Mouse (Mus musculus) lung, embryonic 14.5 days (tissue): ENCODE results near the gene Flnb. TPM values are rescaled to one million over a fixed set of nuclear protein-coding genes. Genes with fewer than 3 reads are reported as not detected.

Source experiments
- ATAC-seq: fragments of 200-750 bp; cut with Nextera tagmentation; 2 replicates; pipeline ENCODE4 v1.8.0; 2017; ENCODE audit warnings: mild to moderate bottlenecking, moderate TSS enrichment, moderate library complexity; ENCODE audit not compliant: insufficient read depth
- DNase-seq: peaks from one replicate; pipeline ENCODE4 v3.0.0-alpha.2; 2015
- H3K27ac ChIP-seq: fragments of 300-500 bp; sonication (generic); 2 replicates; pipeline ENCODE4 v1.5.1; 2014; ENCODE audit warnings: low read depth, mild to moderate bottlenecking, moderate library complexity
- H3K27me3 ChIP-seq: fragments of 300-500 bp; sonication (generic); 2 replicates; pipeline ENCODE4 v1.6.1; 2014; ENCODE audit warnings: low read length, control low read depth; ENCODE audit not compliant: insufficient read depth
- H3K36me3 ChIP-seq: fragments of 300-500 bp; sonication (generic); 2 replicates; pipeline ENCODE4 v1.6.1; 2014; ENCODE audit warnings: control low read depth; ENCODE audit not compliant: insufficient read depth
- H3K4me1 ChIP-seq: fragments of 300-500 bp; sonication (generic); 2 replicates; pipeline ENCODE4 v1.6.1; 2014; ENCODE audit warnings: antibody characterized with exemption, control low read depth; ENCODE audit not compliant: insufficient read depth
- H3K4me2 ChIP-seq: fragments of 300-500 bp; sonication (generic); 2 replicates; pipeline ENCODE4 v1.6.1; 2014; ENCODE audit warnings: mild to moderate bottlenecking
- H3K4me3 ChIP-seq: fragments of 300-500 bp; sonication (generic); 2 replicates; pipeline ENCODE4 v1.5.1; 2014; ENCODE audit warnings: low read depth, low read length
- H3K9ac ChIP-seq: fragments of 300-500 bp; sonication (generic); 2 replicates; pipeline ENCODE4 v1.6.1; 2014
- H3K9me3 ChIP-seq: fragments of 300-500 bp; sonication (generic); 2 replicates; pipeline ENCODE4 v1.6.1; 2016; ENCODE audit warnings: low read depth, low read length, control low read depth
- CTCF ChIP-seq: IDR thresholded peaks from 2 replicates; pipeline ENCODE4 v1.5.1; 2016; ENCODE audit warnings: antibody characterized with exemption, low read depth
- WGBS: fragments of 180-500 bp; shearing (Covaris S2); extraction: QIAGEN DNeasy Blood & Tissue Kit; methylation state at CpG from one replicate; pipeline ENCODE4 v1.1.7; 2014; 5-methylcytosine and 5-hydroxymethylcytosine counted together
- polyA plus RNA-seq: library from polyadenylated mRNA; unstranded; fragments of >200 nt; fragmentation: Nextera tagmentation; extraction: Ambion mirVana; gene quantifications from 2 replicates; pipeline ENCODE4 v1.2.1, GENCODE M21; 2014

Flnb gene
- polyA plus RNA-seq, 1 experiment from 2014 or later: 22.5 TPM

GRCm38 (mm10) chr14:7885540-7885939 is 67.8 kb downstream of the Flnb start:
- H3K9me3 ChIP-seq: no peaks in the 10 kb centered on the region
- WGBS: 86% methylated on average over 9 of the region's 9 CpGs
- ATAC-seq: no peak
- no peaks in the 10 kb centered on the region for H3K4me1 ChIP-seq
- H3K27ac ChIP-seq: no peak overlapping the region
- no peak for TF ChIP-seq CTCF
- H3K4me3 ChIP-seq: no peak overlapping the region
- no peak for DNase-seq
- H3K27me3 ChIP-seq: no peaks in the 10 kb centered on the region
- peaks cover 56% of the 10 kb centered on the region for H3K36me3 ChIP-seq
- no peak overlapping the region for H3K4me2 ChIP-seq
- no peak overlapping the region for H3K9ac ChIP-seq

GRCm38 (mm10) chr14:7886008-7886407 is 68.3 kb downstream of the Flnb start:
- TF ChIP-seq CTCF: no peak
- no peak for ATAC-seq
- DNase-seq: no peak
- no peak overlapping the region for H3K4me3 ChIP-seq
- peaks cover 60% of the 10 kb centered on the region for H3K36me3 ChIP-seq
- H3K9me3 ChIP-seq: no peaks in the 10 kb centered on the region
- H3K9ac ChIP-seq: no peak overlapping the region
- H3K4me1 ChIP-seq: no peaks in the 10 kb centered on the region
- WGBS: 83% methylated on average over 6 of the region's 6 CpGs
- H3K27ac ChIP-seq: no peak overlapping the region
- H3K27me3 ChIP-seq: no peaks in the 10 kb centered on the region
- no peak overlapping the region for H3K4me2 ChIP-seq

- Histone ChIP-seq H3K4me2 (no peak overlapping the region), H3K9me3 (no peaks in the 10 kb centered on the region), H3K27me3 (no peaks in the 10 kb centered on the region), H3K36me3 (peaks cover 59% of the 10 kb centered on the region), H3K4me3 (no peak overlapping the region), H3K4me1 (no peaks in the 10 kb centered on the region), H3K9ac (no peak overlapping the region), H3K27ac (no peak overlapping the region)
- no peak for TF ChIP-seq CTCF
- ATAC-seq (no peak), DNase-seq (no peak)
- 90% methylated on average over 7 of the region's 7 CpGs for WGBS
Observed at GRCm38 (mm10) chr14:7887171-7887570, 69.4 kb downstream of the Flnb start.

GRCm38 (mm10) chr14:7888294-7888693 is 70.5 kb downstream of the Flnb start:
- Histone ChIP-seq H3K4me3 (no peak overlapping the region), H3K27ac (no peak overlapping the region), H3K27me3 (no peaks in the 10 kb centered on the region), H3K9ac (no peak overlapping the region), H3K36me3 (peaks cover 62% of the 10 kb centered on the region), H3K4me1 (no peaks in the 10 kb centered on the region), H3K4me2 (no peak overlapping the region), H3K9me3 (no peaks in the 10 kb centered on the region)
- DNase-seq (no peak), ATAC-seq (no peak)
- 86% methylated on average over 6 of the region's 6 CpGs for WGBS
- no peak for TF ChIP-seq CTCF

- Histone ChIP-seq H3K36me3 (peaks cover 63% of the 10 kb centered on the region), H3K27ac (peak overlapping the region; percentile 47; the same call in 1 of the 2 replicates), H3K4me2 (no peak overlapping the region), H3K27me3 (no peaks in the 10 kb centered on the region), H3K9me3 (no peaks in the 10 kb centered on the region), H3K9ac (no peak overlapping the region), H3K4me3 (no peak overlapping the region), H3K4me1 (no peaks in the 10 kb centered on the region)
- ATAC-seq (peak; percentile 53; the same call in 1 of the 2 replicates), DNase-seq (peak; percentile 48)
- WGBS: 57% methylated on average over 11 of the region's 11 CpGs
- TF ChIP-seq CTCF: no peak
Observed at GRCm38 (mm10) chr14:7888811-7889651, 71.3 kb downstream of the Flnb start.

GRCm38 (mm10) chr14:7889834-7890233 is 72.1 kb downstream of the Flnb start:
- H3K36me3 ChIP-seq: peaks cover 63% of the 10 kb centered on the region
- H3K9ac ChIP-seq: no peak overlapping the region
- no peaks in the 10 kb centered on the region for H3K27me3 ChIP-seq
- H3K4me1 ChIP-seq: no peaks in the 10 kb centered on the region
- no peak overlapping the region for H3K27ac ChIP-seq
- no peak for DNase-seq
- no peak overlapping the region for H3K4me2 ChIP-seq
- WGBS: 66% methylated on average over 9 of the region's 9 CpGs
- no peak for TF ChIP-seq CTCF
- no peak overlapping the region for H3K4me3 ChIP-seq
- ATAC-seq: no peak
- H3K9me3 ChIP-seq: no peaks in the 10 kb centered on the region

- no peaks in the 10 kb centered on the region for H3K4me1 ChIP-seq
- H3K4me2 ChIP-seq: no peak overlapping the region
- ATAC-seq (no peak), DNase-seq (no peak)
- H3K9ac ChIP-seq: no peak overlapping the region
- peaks cover 68% of the 10 kb centered on the region for H3K36me3 ChIP-seq
- H3K4me3 ChIP-seq: no peak overlapping the region
- H3K27me3 ChIP-seq: no peaks in the 10 kb centered on the region
- H3K9me3 ChIP-seq: no peaks in the 10 kb centered on the region
- no peak overlapping the region for H3K27ac ChIP-seq
- no peak for TF ChIP-seq CTCF
Observed at GRCm38 (mm10) chr14:7891401-7891800, 73.6 kb downstream of the Flnb start.
